Mouse (Mus musculus) midbrain, embryonic 15.5 days (tissue): ENCODE results near the gene Nacc1. TPM values are rescaled to one million over a fixed set of nuclear protein-coding genes. Genes with fewer than 3 reads are reported as not detected.

Experiments used
- ATAC-seq: fragments of 200-750 bp; cut with Nextera tagmentation; replicated peaks from 2 replicates; pipeline ENCODE4 v1.8.0; 2017; ENCODE audit warnings: moderate TSS enrichment
- H3K27ac ChIP-seq: fragments of 300-500 bp; sonication (generic); 2 replicates; pipeline ENCODE4 v1.5.1; 2015; ENCODE audit warnings: mild to moderate bottlenecking, inconsistent platforms
- H3K27me3 ChIP-seq: fragments of 300-500 bp; sonication (generic); replicated peaks from 2 replicates; pipeline ENCODE4 v1.6.1; 2015; ENCODE audit warnings: inconsistent platforms
- H3K36me3 ChIP-seq: fragments of 300-500 bp; sonication (generic); replicated peaks from 2 replicates; pipeline ENCODE4 v1.6.1; 2015; ENCODE audit warnings: inconsistent platforms
- H3K4me1 ChIP-seq: fragments of 300-500 bp; sonication (generic); 2 replicates; pipeline ENCODE4 v1.6.1; 2015; ENCODE audit warnings: inconsistent platforms
- H3K4me2 ChIP-seq: fragments of 300-500 bp; sonication (generic); 2 replicates; pipeline ENCODE4 v1.6.1; 2015; ENCODE audit warnings: inconsistent platforms, mild to moderate bottlenecking, moderate library complexity
- H3K4me3 ChIP-seq: fragments of 300-500 bp; sonication (generic); 2 replicates; pipeline ENCODE4 v1.5.1; 2015; ENCODE audit warnings: mild to moderate bottlenecking, inconsistent platforms
- H3K9ac ChIP-seq: fragments of 300-500 bp; sonication (generic); 2 replicates; pipeline ENCODE4 v1.6.1; 2015; ENCODE audit warnings: mild to moderate bottlenecking, inconsistent platforms
- H3K9me3 ChIP-seq: fragments of 300-500 bp; sonication (generic); 2 replicates; pipeline ENCODE4 v1.6.1; 2016; ENCODE audit warnings: inconsistent platforms
- WGBS: fragments of 180-500 bp; shearing (Covaris S2); methylation state at CpG from one replicate; pipeline ENCODE4 v1.1.7; 2015; ENCODE audit warnings: mixed read lengths; 5-methylcytosine and 5-hydroxymethylcytosine counted together
- polyA plus RNA-seq: library from polyadenylated mRNA; unstranded; fragments of >200 nt; fragmentation: Nextera tagmentation; extraction: Ambion mirVana; gene quantifications from 2 replicates; pipeline ENCODE4 v1.2.1, GENCODE M21; 2015

Gene Nacc1
- polyA plus RNA-seq, 1 experiment from 2014 or later = 16.3 TPM

DNA sequence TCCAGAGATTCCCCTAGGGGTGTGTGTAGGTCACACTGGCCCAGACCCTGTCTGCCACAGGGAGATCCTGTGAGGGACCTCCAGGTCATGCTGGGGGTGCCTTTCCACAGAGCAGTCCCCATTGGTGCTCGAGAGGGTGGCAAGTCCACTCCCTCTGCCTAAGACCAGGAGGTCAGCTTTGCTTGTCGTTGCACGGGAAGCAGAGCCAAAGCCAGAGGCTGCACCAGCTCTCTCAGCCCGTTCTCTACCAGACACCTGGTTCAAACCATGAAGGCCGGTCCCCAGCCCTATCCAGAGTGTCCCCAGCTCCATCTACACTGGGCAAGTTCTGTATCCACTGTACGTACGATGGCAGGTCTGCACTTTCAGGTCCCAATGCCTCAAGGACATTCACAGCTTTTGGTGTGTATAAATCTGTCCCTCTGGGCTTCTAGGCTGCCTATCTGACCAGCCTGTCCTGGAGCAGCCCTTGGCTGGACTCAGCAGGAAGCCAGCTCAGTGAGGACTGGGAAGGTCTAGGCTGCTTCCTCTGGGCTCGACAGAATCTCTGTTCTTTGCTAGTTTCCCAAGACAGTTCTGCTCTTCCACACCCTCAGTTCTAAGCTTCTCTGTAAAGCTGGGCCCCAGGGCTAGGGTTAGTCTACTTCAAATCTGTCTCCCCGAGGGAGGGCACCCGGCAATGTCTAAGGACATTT lies 37.7 kb upstream of the Nacc1 start:
- Histone ChIP-seq H3K4me1 (peaks cover 44% of the 10 kb centered on the region), H3K9me3 (no peaks in the 10 kb centered on the region), H3K27me3 (no peaks in the 10 kb centered on the region), H3K27ac (peak overlapping the region; percentile 53), H3K36me3 (no peaks in the 10 kb centered on the region), H3K4me2 (no peak overlapping the region), H3K9ac (no peak overlapping the region), H3K4me3 (no peak overlapping the region)
- ATAC-seq = no peak
- 60% methylated on average over 10 of the region's 10 CpGs for WGBS

DNA sequence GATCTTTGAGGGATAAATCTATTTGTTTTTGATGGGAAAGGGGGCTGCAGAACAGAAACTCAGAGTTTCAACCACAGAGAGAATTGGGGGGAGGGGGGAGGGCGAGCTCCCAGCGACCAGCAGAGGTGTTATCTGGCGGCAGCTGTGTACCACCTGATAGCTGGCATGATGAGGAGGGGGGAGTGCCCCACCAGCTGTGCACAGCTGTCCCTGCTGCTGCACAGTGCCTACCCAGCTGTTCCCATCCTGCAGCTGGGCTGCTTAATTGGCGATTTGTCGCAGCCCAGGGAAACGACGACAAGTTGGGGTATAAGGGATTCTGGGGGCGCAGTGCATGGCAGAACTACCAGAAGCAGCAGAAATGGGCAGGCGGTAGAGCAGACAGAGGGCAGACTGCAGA lies 37.0 kb upstream of the Nacc1 start:
- Histone ChIP-seq H3K27me3 (no peaks in the 10 kb centered on the region), H3K4me2 (no peak overlapping the region), H3K36me3 (no peaks in the 10 kb centered on the region), H3K4me1 (peaks cover 41% of the 10 kb centered on the region), H3K27ac (peak overlapping the region; percentile 75; the same call in 1 of the 2 replicates), H3K9ac (no peak overlapping the region), H3K4me3 (no peak overlapping the region), H3K9me3 (no peaks in the 10 kb centered on the region)
- ATAC-seq = no peak
- 59% methylated on average over 9 of the region's 9 CpGs for WGBS

DNA sequence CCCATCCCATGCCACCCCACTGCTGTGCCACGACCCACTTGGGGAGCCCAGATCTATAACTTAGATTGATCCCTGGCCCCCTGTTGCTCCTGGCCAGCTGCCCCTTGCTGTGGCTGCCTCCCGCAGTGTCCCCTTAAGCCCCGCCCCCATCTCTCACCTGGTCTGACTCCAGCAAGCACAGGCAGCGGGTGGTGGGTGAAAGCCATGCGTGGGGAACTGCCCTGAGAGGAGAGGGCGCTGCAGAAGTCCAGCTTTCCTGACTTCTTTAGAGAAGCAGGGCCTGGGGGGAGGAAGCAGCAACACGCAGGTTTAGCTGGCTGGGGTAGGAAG lies 35.9 kb upstream of the Nacc1 start:
- Histone ChIP-seq H3K9me3 (no peaks in the 10 kb centered on the region), H3K4me1 (peaks cover 41% of the 10 kb centered on the region), H3K27ac (peak overlapping the region; percentile 75), H3K4me2 (0 out of 2 replicates have a peak overlapping the region, but pooled peaks have one; percentile 9), H3K36me3 (no peaks in the 10 kb centered on the region), H3K9ac (no peak overlapping the region), H3K27me3 (no peaks in the 10 kb centered on the region), H3K4me3 (no peak overlapping the region)
- no peak for ATAC-seq
- WGBS = 27% methylated on average over 7 of the region's 7 CpGs

GRCm38 (mm10) chr8:84722850-84723570 lies 35.3 kb upstream of the Nacc1 start, which contains the start of gene G430095P16Rik:
Gene G430095P16Rik, plus strand, starts transcription at chr8:84723007.
- Histone ChIP-seq H3K27me3 (no peaks in the 10 kb centered on the region), H3K27ac (peak within 1 kb of the TSS; percentile 75), H3K4me3 (no peak within 1 kb of the TSS), H3K9ac (peak within 1 kb of the TSS; percentile 17; the same call in 1 of the 2 replicates), H3K9me3 (no peaks in the 10 kb centered on the region), H3K4me2 (0 out of 2 replicates have a peak within 1 kb of the TSS, but pooled peaks have one; percentile 9), H3K36me3 (no peaks in the 10 kb centered on the region), H3K4me1 (peaks cover 37% of the 10 kb centered on the region)
- peak; percentile 51 for ATAC-seq
- 25% methylated on average over 10 of the region's 10 CpGs for WGBS

- 0 out of 2 replicates have a peak, but pooled peaks have one; percentile 18 for ATAC-seq
- no peaks in the 10 kb centered on the region for H3K9me3 ChIP-seq
- no peak overlapping the region for H3K4me3 ChIP-seq
- WGBS = 67% methylated on average over 6 of the region's 6 CpGs
- H3K36me3 ChIP-seq = no peaks in the 10 kb centered on the region
- no peak overlapping the region for H3K4me2 ChIP-seq
- H3K27ac ChIP-seq = peak overlapping the region; percentile 75
- H3K27me3 ChIP-seq = no peaks in the 10 kb centered on the region
- H3K9ac ChIP-seq = no peak overlapping the region
- H3K4me1 ChIP-seq = peaks cover 37% of the 10 kb centered on the region
These were observed 34.8 kb upstream of the Nacc1 start for GRCm38 (mm10) chr8:84722530-84722849.

DNA sequence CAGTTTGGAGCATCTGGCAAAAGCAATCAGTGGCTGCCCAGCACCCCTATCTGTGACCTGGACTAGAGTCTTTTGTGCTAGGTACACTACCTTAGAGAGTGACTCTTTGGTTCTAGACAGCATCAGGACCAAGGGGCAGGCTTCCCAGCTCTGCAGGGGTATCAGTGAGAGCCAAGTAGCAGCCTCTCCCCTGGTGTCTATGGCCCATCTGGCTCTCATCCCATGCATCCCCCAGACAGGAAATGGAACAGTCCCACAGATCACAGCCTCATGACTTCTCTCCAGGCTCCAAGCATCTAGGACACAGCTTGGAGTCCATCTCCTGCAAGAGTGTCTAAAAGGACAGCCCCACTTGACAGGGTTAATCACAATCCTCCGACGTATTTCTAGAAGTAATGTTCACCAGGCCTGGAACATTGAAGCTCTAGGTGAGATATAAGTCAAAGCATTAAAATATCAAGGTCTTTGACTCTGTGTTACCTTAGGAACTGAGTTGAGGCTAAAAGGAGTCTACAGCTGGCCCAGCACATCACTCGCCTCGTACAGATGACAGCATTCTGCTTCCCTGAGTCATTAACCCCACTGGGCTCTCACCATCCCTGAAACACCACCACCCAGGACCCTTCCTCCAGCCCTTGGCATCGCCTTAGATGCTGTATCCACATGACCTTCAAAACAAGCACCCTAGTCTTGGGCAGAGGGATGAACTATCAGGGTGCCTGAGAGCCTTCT lies 31.5 kb upstream of the Nacc1 start:
- no peak overlapping the region for H3K27ac ChIP-seq
- no peak overlapping the region for H3K4me3 ChIP-seq
- H3K9ac ChIP-seq = no peak overlapping the region
- H3K4me2 ChIP-seq = no peak overlapping the region
- WGBS = 91% methylated on average over 5 of the region's 5 CpGs
- peaks cover 30% of the 10 kb centered on the region for H3K4me1 ChIP-seq
- no peaks in the 10 kb centered on the region for H3K9me3 ChIP-seq
- ATAC-seq = no peak
- peaks cover 5% of the 10 kb centered on the region; the same call in 1 of the 2 replicates for H3K27me3 ChIP-seq
- no peaks in the 10 kb centered on the region for H3K36me3 ChIP-seq

- Histone ChIP-seq H3K36me3 (no peaks in the 10 kb centered on the region), H3K27ac (no peak overlapping the region), H3K9ac (no peak overlapping the region), H3K4me3 (no peak overlapping the region), H3K9me3 (no peaks in the 10 kb centered on the region), H3K4me2 (no peak overlapping the region), H3K4me1 (peaks cover 28% of the 10 kb centered on the region), H3K27me3 (peaks cover 5% of the 10 kb centered on the region; the same call in 1 of the 2 replicates)
- WGBS = 92% methylated on average over 5 of the region's 5 CpGs
- no peak for ATAC-seq
These were observed 30.8 kb upstream of the Nacc1 start for GRCm38 (mm10) chr8:84718476-84718875.

GRCm38 (mm10) chr8:84716790-84717189 lies 29.1 kb upstream of the Nacc1 start:
- no peak overlapping the region for H3K4me2 ChIP-seq
- H3K4me3 ChIP-seq = no peak overlapping the region
- no peak overlapping the region for H3K9ac ChIP-seq
- H3K4me1 ChIP-seq = peaks cover 31% of the 10 kb centered on the region
- H3K9me3 ChIP-seq = no peaks in the 10 kb centered on the region
- peaks cover 5% of the 10 kb centered on the region; the same call in 1 of the 2 replicates for H3K27me3 ChIP-seq
- WGBS = 83% methylated on average over 11 of the region's 11 CpGs
- no peak for ATAC-seq
- H3K27ac ChIP-seq = no peak overlapping the region
- no peaks in the 10 kb centered on the region for H3K36me3 ChIP-seq

- Histone ChIP-seq H3K27ac (peak overlapping the region; percentile 35; the same call in 1 of the 2 replicates), H3K27me3 (peaks cover 5% of the 10 kb centered on the region; the same call in 1 of the 2 replicates), H3K4me3 (peak overlapping the region; percentile 19; the same call in 1 of the 2 replicates), H3K9ac (peak overlapping the region; percentile 22; the same call in 1 of the 2 replicates), H3K36me3 (no peaks in the 10 kb centered on the region), H3K4me2 (peak overlapping the region; percentile 42), H3K4me1 (peaks cover 38% of the 10 kb centered on the region), H3K9me3 (no peaks in the 10 kb centered on the region)
- 7% methylated on average over 27 of the region's 27 CpGs for WGBS
- ATAC-seq = no peak
These were observed 28.3 kb upstream of the Nacc1 start for GRCm38 (mm10) chr8:84715893-84716468.

GRCm38 (mm10) chr8:84714161-84714560 lies 26.5 kb upstream of the Nacc1 start:
- Histone ChIP-seq H3K9me3 (no peaks in the 10 kb centered on the region), H3K9ac (no peak overlapping the region), H3K4me2 (no peak overlapping the region), H3K36me3 (no peaks in the 10 kb centered on the region), H3K27me3 (peaks cover 5% of the 10 kb centered on the region; the same call in 1 of the 2 replicates), H3K27ac (peak overlapping the region; percentile 78), H3K4me3 (no peak overlapping the region), H3K4me1 (peaks cover 51% of the 10 kb centered on the region)
- ATAC-seq = no peak
- 57% methylated on average over 4 of the region's 4 CpGs for WGBS

GRCm38 (mm10) chr8:84713381-84713780 lies 25.7 kb upstream of the Nacc1 start:
- Histone ChIP-seq H3K27me3 (peaks cover 10% of the 10 kb centered on the region), H3K4me3 (no peak overlapping the region), H3K36me3 (no peaks in the 10 kb centered on the region), H3K4me2 (no peak overlapping the region), H3K27ac (peak overlapping the region; percentile 78), H3K9me3 (no peaks in the 10 kb centered on the region), H3K9ac (no peak overlapping the region), H3K4me1 (peaks cover 57% of the 10 kb centered on the region)
- no peak for ATAC-seq
- WGBS = 49% methylated on average over 4 of the region's 4 CpGs

GRCm38 (mm10) chr8:84712759-84713120 lies 25.1 kb upstream of the Nacc1 start:
- Histone ChIP-seq H3K4me1 (peaks cover 63% of the 10 kb centered on the region), H3K36me3 (no peaks in the 10 kb centered on the region), H3K27me3 (peaks cover 15% of the 10 kb centered on the region), H3K9ac (no peak overlapping the region), H3K4me2 (no peak overlapping the region), H3K4me3 (no peak overlapping the region), H3K9me3 (no peaks in the 10 kb centered on the region), H3K27ac (peak overlapping the region; percentile 78)
- WGBS = 7% methylated on average over 3 of the region's 3 CpGs
- ATAC-seq = no peak
